Mouse (Mus musculus): ENCODE results near the gene Nsun7. TPM values are rescaled to one million over a fixed set of nuclear protein-coding genes. Genes with fewer than 3 reads are reported as not detected.
"Not testable (repeated sequence)": the region's sequence is repeated elsewhere in the genome, so short reads cannot be mapped to it uniquely, and the experiment has no call there.

The Nsun7 gene
- polyA plus RNA-seq, 1 experiment, result 1.8 TPM

- Histone ChIP-seq H3K4me3 (ENCODE audit: insufficient read depth, low read length) (no peak overlapping the region), H3K27ac (ENCODE audit: insufficient read depth, low read length) (no peak overlapping the region), H3K4me1 (ENCODE audit: control insufficient read depth, insufficient read depth, low read length) (no peaks in the 10 kb centered on the region)
- TF ChIP-seq CTCF (IDR thresholded peaks at IDR 0.05; ENCODE audit: borderline replicate concordance, insufficient read depth, low read length) (no peak), POLR2A (IDR thresholded peaks at IDR 0.05; ENCODE audit: low read depth, low read length) (no peak)
Observed at GRCm38 (mm10) chr5:66241894-66242293, 17.8 kb upstream of the Nsun7 start.

DNA sequence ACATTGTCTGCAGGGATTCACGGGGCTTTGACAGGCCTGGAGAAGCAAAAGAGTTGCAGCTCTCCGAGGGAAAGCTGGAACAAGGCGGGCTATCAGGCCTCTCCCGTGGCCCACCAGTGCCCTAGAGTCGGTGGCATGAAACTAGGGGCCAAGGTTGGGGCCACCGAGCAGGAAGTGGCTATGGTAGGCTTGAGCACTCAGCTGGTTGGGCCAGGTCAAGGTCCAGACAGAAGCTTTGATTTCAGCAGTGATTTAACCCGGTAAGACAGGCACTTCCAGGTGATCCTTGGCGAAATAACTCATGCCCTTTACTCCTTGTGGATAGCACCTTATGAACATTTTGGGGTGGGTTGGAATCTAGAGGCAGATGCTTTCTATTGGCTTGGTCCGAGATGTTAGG is 16.2 kb upstream of the Nsun7 start:
- no peak overlapping the region for H3K27ac ChIP-seq (ENCODE audit: insufficient read depth, low read length)
- no peak for TF ChIP-seq POLR2A (IDR thresholded peaks at IDR 0.05; ENCODE audit: low read depth, low read length)
- no peak for TF ChIP-seq CTCF (IDR thresholded peaks at IDR 0.05; ENCODE audit: borderline replicate concordance, insufficient read depth, low read length)
- no peaks in the 10 kb centered on the region for H3K4me1 ChIP-seq (ENCODE audit: control insufficient read depth, insufficient read depth, low read length)
- no peak overlapping the region for H3K4me3 ChIP-seq (ENCODE audit: insufficient read depth, low read length)

GRCm38 (mm10) chr5:66244043-66244660 is 15.5 kb upstream of the Nsun7 start:
- H3K27ac ChIP-seq (ENCODE audit: insufficient read depth, low read length), result no peak overlapping the region

DNA sequence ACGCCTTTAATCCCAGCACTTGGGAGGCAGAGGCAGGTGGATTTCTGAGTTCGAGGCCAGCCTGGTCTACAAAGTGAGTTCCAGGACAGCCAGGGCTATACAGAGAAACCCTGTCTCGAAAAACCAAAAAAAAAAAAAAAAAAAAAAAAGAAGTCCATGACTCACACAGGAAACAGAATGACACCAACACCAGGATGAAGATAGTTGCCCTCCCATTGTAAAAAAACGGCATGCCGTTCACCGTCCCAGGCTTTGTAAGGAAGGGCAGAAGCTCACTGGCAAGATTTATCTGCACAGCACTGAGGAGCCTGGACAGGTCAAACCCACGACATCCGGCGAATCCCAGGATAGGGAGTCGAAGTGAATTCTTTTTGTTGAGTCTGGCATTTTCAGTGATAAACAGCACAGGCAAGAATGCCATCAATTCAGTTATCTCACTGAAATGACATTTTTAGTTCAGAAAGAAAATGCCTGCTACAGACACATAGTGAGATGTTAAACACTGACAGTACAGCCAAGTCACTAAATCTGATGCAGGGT is 13.7 kb upstream of the Nsun7 start:
- TF ChIP-seq CTCF (IDR thresholded peaks at IDR 0.05; ENCODE audit: borderline replicate concordance, insufficient read depth, low read length), result no peak
- no peak for TF ChIP-seq POLR2A (IDR thresholded peaks at IDR 0.05; ENCODE audit: low read depth, low read length)
- no peak overlapping the region for H3K27ac ChIP-seq (ENCODE audit: insufficient read depth, low read length)
- H3K4me1 ChIP-seq (ENCODE audit: control insufficient read depth, insufficient read depth, low read length), result no peaks in the 10 kb centered on the region
- H3K4me3 ChIP-seq (ENCODE audit: insufficient read depth, low read length), result no peak overlapping the region

More at GRCm38 (mm10) chr5:66244043-66244660, 15.5 kb upstream of the Nsun7 start:
- no peak for TF ChIP-seq CTCF (IDR thresholded peaks at IDR 0.05; ENCODE audit: borderline replicate concordance, insufficient read depth, low read length)
- no peak for TF ChIP-seq POLR2A (IDR thresholded peaks at IDR 0.05; ENCODE audit: low read depth, low read length)
- no peaks in the 10 kb centered on the region for H3K4me1 ChIP-seq (ENCODE audit: control insufficient read depth, insufficient read depth, low read length)
- H3K4me3 ChIP-seq (ENCODE audit: insufficient read depth, low read length), result no peak overlapping the region

DNA sequence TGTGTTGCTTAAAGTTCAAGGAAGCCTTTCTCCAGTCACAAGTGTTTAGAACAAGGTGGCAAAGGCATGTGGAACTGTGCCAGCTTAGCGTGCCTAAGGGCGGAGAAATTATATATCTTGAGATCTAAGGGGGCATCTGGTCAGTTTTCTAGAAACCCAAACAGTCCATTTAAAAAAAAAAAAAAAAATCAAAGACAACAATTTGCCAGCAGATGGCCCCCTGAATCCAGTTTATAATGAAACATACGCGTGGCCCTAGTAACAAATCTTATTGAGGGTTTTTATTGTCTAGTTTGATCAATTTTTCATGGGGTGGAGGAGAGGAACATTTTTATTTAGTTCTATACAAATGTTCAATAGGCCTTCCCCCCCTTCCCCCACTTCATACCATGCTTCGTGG is 6.5 kb upstream of the Nsun7 start:
- Histone ChIP-seq H3K4me3 (ENCODE audit: insufficient read depth, low read length) (no peak overlapping the region), H3K27ac (ENCODE audit: insufficient read depth, low read length) (no peak overlapping the region), H3K4me1 (ENCODE audit: control insufficient read depth, insufficient read depth, low read length) (no peaks in the 10 kb centered on the region)
- TF ChIP-seq POLR2A (IDR thresholded peaks at IDR 0.05; ENCODE audit: low read depth, low read length), result no peak
- TF ChIP-seq CTCF (IDR thresholded peaks at IDR 0.05; ENCODE audit: borderline replicate concordance, insufficient read depth, low read length), result no peak

GRCm38 (mm10) chr5:66255044-66255443 is 4.7 kb upstream of the Nsun7 start:
- Histone ChIP-seq H3K27ac (ENCODE audit: insufficient read depth, low read length) (no peak overlapping the region), H3K4me3 (ENCODE audit: insufficient read depth, low read length) (no peak overlapping the region), H3K4me1 (ENCODE audit: control insufficient read depth, insufficient read depth, low read length) (peaks cover 3% of the 10 kb centered on the region; the same call in 1 of the 2 replicates)
- TF ChIP-seq CTCF (IDR thresholded peaks at IDR 0.05; ENCODE audit: borderline replicate concordance, insufficient read depth, low read length), result no peak
- TF ChIP-seq POLR2A (IDR thresholded peaks at IDR 0.05; ENCODE audit: low read depth, low read length), result no peak

GRCm38 (mm10) chr5:66259000-66259399 is 697 bp upstream of the Nsun7 start:
- Histone ChIP-seq H3K4me3 (ENCODE audit: insufficient read depth, low read length) (no peak overlapping the region), H3K4me1 (ENCODE audit: control insufficient read depth, insufficient read depth, low read length) (peaks cover 3% of the 10 kb centered on the region; the same call in 1 of the 2 replicates), H3K27ac (ENCODE audit: insufficient read depth, low read length) (no peak overlapping the region)
- TF ChIP-seq POLR2A (IDR thresholded peaks at IDR 0.05; ENCODE audit: low read depth, low read length) (no peak), CTCF (IDR thresholded peaks at IDR 0.05; ENCODE audit: borderline replicate concordance, insufficient read depth, low read length) (no peak)

DNA sequence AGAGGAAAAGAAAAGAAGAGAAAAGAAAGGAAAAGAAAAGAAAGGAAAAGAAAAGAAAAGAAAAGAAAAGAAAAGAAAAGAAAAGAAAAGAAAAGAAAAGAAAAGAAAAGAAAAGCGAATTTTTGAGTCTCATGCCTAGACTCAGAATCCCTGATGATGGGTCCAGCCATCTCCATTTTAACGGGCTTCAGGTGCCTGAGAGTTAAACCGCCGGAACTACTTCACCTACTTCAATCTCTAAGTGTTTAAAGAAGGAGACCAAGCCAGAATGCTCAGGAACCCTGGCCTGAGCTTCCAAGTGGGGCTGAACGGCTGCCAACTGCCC is 304 bp upstream of the Nsun7 start:
- H3K4me1 ChIP-seq (ENCODE audit: control insufficient read depth, insufficient read depth, low read length); H3K27ac ChIP-seq (ENCODE audit: insufficient read depth, low read length): not testable (repeated sequence)
- peak overlapping the region; percentile 59 for H3K4me3 ChIP-seq (ENCODE audit: insufficient read depth, low read length)

- no peak overlapping the region for H3K27ac ChIP-seq (ENCODE audit: insufficient read depth, low read length)
- no peak overlapping the region for H3K4me3 ChIP-seq (ENCODE audit: insufficient read depth, low read length)
- TF ChIP-seq POLR2A (IDR thresholded peaks at IDR 0.05; ENCODE audit: low read depth, low read length) (no peak), CTCF (IDR thresholded peaks at IDR 0.05; ENCODE audit: borderline replicate concordance, insufficient read depth, low read length) (no peak)
- H3K4me1 ChIP-seq (ENCODE audit: control insufficient read depth, insufficient read depth, low read length), result peaks cover 3% of the 10 kb centered on the region; the same call in 1 of the 2 replicates
Observed at GRCm38 (mm10) chr5:66262475-66262874, 2.8 kb downstream of the Nsun7 start.

DNA sequence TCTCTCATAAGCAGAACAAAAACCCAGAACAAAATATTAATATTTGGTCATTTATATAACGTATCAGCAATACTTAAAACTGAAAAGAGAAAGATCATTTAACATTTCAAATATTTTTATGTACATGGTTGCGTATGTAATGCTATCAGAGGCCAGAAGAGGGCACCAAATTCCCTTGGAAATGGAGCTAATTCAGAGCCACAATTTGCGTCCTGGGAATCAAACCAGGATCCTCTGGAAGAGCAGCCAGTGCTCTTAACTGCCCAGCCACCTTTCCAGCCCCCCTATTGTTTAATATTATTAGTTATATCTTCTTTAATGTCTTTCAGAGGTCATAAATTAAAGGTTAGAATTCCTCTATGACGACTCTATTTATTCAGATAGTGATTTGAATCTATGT is 3.7 kb downstream of the Nsun7 start:
- no peak overlapping the region for H3K27ac ChIP-seq (ENCODE audit: insufficient read depth, low read length)
- peaks cover 3% of the 10 kb centered on the region; the same call in 1 of the 2 replicates for H3K4me1 ChIP-seq (ENCODE audit: control insufficient read depth, insufficient read depth, low read length)
- TF ChIP-seq CTCF (IDR thresholded peaks at IDR 0.05; ENCODE audit: borderline replicate concordance, insufficient read depth, low read length) (no peak), POLR2A (IDR thresholded peaks at IDR 0.05; ENCODE audit: low read depth, low read length) (no peak)
- H3K4me3 ChIP-seq (ENCODE audit: insufficient read depth, low read length), result no peak overlapping the region
